ENCODE assay signal across 16 mouse cellular contexts in genomic region chr15:83168311-83168710, GRCm38 (mm10). TPM values are rescaled to one million over a fixed set of nuclear protein-coding genes. Genes with fewer than 3 reads are reported as not detected.
DNase-seq lines count a peak whose midpoint lies in the region; ATAC-seq and TF ChIP-seq lines count a peak whose summit lies in the region.
"Had no signal": no experiment of that assay in that cellular context is flagged by ENCODE, and none has a peak within 500 bp of the region (broad histone marks: within the 10 kb centered on the region; RNA-seq: fewer than 3 reads in every experiment).

No protein-coding gene starts in this region.

- no peak for TF ChIP-seq EP300 in lung, postnatal 0 days (IDR thresholded peaks at IDR 0.05)
- no peak for TF ChIP-seq EP300 in liver, embryonic 14.5 days (IDR thresholded peaks at IDR 0.05; ENCODE audit: low read depth)

- H3K4me3 ChIP-seq in embryonic facial prominence, embryonic 15.5 days (replicated peaks) = no peak overlapping the region
- no peak overlapping the region for H3K4me3 ChIP-seq in embryonic facial prominence, embryonic 10.5 days
- H3K4me3 ChIP-seq in lung, postnatal 0 days (ENCODE audit: low read depth, low read length) = no peak overlapping the region
- H3K4me3 ChIP-seq in liver, embryonic 14.5 days (ENCODE audit: insufficient read depth in 1 of 2, low read depth in 2 of 2, low read length in 2 of 2) = peak overlapping the region; percentile 94 to 98
- H3K4me3 ChIP-seq in stomach, embryonic 16.5 days (replicated peaks; ENCODE audit: low read length) = no peak overlapping the region
- H3K4me3 ChIP-seq: megakaryocyte, embryonic 14.5 days had no signal

- TF ChIP-seq CTCF in lung, postnatal 0 days (IDR thresholded peaks at IDR 0.05) = no peak
- no peak for TF ChIP-seq CTCF in liver, embryonic 14.5 days (IDR thresholded peaks at IDR 0.05; ENCODE audit: low read depth)

- H3K27ac ChIP-seq in embryonic facial prominence, embryonic 15.5 days (replicated peaks) = peak overlapping the region; percentile 82; the same call in 1 of the 2 replicates
- H3K27ac ChIP-seq in embryonic facial prominence, embryonic 10.5 days (replicated peaks) = no peak overlapping the region; the same call in 1 of the 2 replicates
- H3K27ac ChIP-seq in lung, postnatal 0 days (ENCODE audit: low read length) = peak overlapping the region; percentile 63; the same call in 1 of the 2 replicates
- peak overlapping the region; percentile 92 for H3K27ac ChIP-seq in liver, embryonic 14.5 days
- H3K27ac ChIP-seq in stomach, embryonic 16.5 days (ENCODE audit: low read length) = peak overlapping the region; percentile 91

- H3K9me3 ChIP-seq in embryonic facial prominence, embryonic 15.5 days (replicated peaks) = no peaks in the 10 kb centered on the region
- no peaks in the 10 kb centered on the region for H3K9me3 ChIP-seq in embryonic facial prominence, embryonic 10.5 days
- no peaks in the 10 kb centered on the region for H3K9me3 ChIP-seq in lung, postnatal 0 days (ENCODE audit: low read length)
- no peaks in the 10 kb centered on the region for H3K9me3 ChIP-seq in liver, embryonic 14.5 days (ENCODE audit: control insufficient read depth, low read length)
- no peaks in the 10 kb centered on the region for H3K9me3 ChIP-seq in stomach, embryonic 16.5 days (replicated peaks; ENCODE audit: control insufficient read depth, low read length)
- H3K9me3 ChIP-seq: megakaryocyte, embryonic 14.5 days had no signal

- H3K36me3 ChIP-seq in embryonic facial prominence, embryonic 15.5 days = 0 out of 2 replicates have a peak, but pooled peaks cover 3% of the 10 kb centered on the region
- H3K36me3 ChIP-seq in embryonic facial prominence, embryonic 10.5 days (replicated peaks) = peaks cover 19% of the 10 kb centered on the region
- no peaks in the 10 kb centered on the region for H3K36me3 ChIP-seq in lung, postnatal 0 days (ENCODE audit: insufficient read depth, low read length)
- peaks cover 30% of the 10 kb centered on the region for H3K36me3 ChIP-seq in liver, embryonic 14.5 days (replicated peaks; ENCODE audit: control insufficient read depth, insufficient read depth, low read depth)
- no peaks in the 10 kb centered on the region for H3K36me3 ChIP-seq in stomach, embryonic 16.5 days (ENCODE audit: control insufficient read depth, insufficient read depth, low read length)

- no peak overlapping the region for H3K9ac ChIP-seq in embryonic facial prominence, embryonic 15.5 days
- no peak overlapping the region for H3K9ac ChIP-seq in lung, postnatal 0 days (replicated peaks; ENCODE audit: low read depth)
- peak overlapping the region; percentile 94 for H3K9ac ChIP-seq in liver, embryonic 14.5 days (replicated peaks)
- 0 out of 2 replicates have a peak overlapping the region, but pooled peaks have one; percentile 51 for H3K9ac ChIP-seq in stomach, embryonic 16.5 days (ENCODE audit: low read length)
- H3K9ac ChIP-seq: lung, embryonic 14.5 days had no signal

- no peak for DNase-seq in embryonic facial prominence, embryonic 10.5 days (ENCODE audit: low spot score)
- DNase-seq in lung, postnatal 0 days (ENCODE audit: low spot score) = no peak
- no peak for DNase-seq in lung, postnatal 36 days
- DNase-seq in liver, embryonic 14.5 days (ENCODE audit: low read depth in 3 of 3, low spot score in 3 of 3) = no peak
- no peak for DNase-seq in thymus, postnatal 4 days
- DNase-seq in layer of hippocampus, adult 11-12 months (ENCODE audit: low spot score) = no peak
- DNase-seq: heart, postnatal 10 days; kidney, postnatal 14 days; left cerebral cortex, postnatal 4 days; lung, embryonic 14.5 days had no signal

- H3K4me1 ChIP-seq in embryonic facial prominence, embryonic 15.5 days = peaks cover 78% of the 10 kb centered on the region
- H3K4me1 ChIP-seq in embryonic facial prominence, embryonic 10.5 days = peaks cover 69% of the 10 kb centered on the region
- H3K4me1 ChIP-seq in lung, postnatal 0 days (ENCODE audit: insufficient read depth, low read depth, low read length) = peaks cover 37% of the 10 kb centered on the region
- peaks cover 53 to 69% of the 10 kb centered on the region in 2 experiments for H3K4me1 ChIP-seq in liver, embryonic 14.5 days (replicated peaks; ENCODE audit: control insufficient read depth in 2 of 2, insufficient read depth in 2 of 2, low read length in 1 of 2)
- H3K4me1 ChIP-seq in stomach, embryonic 16.5 days (ENCODE audit: control insufficient read depth, insufficient read depth, low read length) = peaks cover 67% of the 10 kb centered on the region

- H3K27me3 ChIP-seq in embryonic facial prominence, embryonic 15.5 days = no peaks in the 10 kb centered on the region
- no peaks in the 10 kb centered on the region for H3K27me3 ChIP-seq in embryonic facial prominence, embryonic 10.5 days (replicated peaks; ENCODE audit: low read depth, poor library complexity, severe bottlenecking)
- no peaks in the 10 kb centered on the region for H3K27me3 ChIP-seq in lung, postnatal 0 days (replicated peaks; ENCODE audit: insufficient read depth, low read length)
- no peaks in the 10 kb centered on the region for H3K27me3 ChIP-seq in liver, embryonic 14.5 days (ENCODE audit: control insufficient read depth, insufficient read depth, low read length)
- H3K27me3 ChIP-seq in stomach, embryonic 16.5 days (ENCODE audit: control insufficient read depth, insufficient read depth, low read length) = no peaks in the 10 kb centered on the region
- H3K27me3 ChIP-seq: CH12.LX; megakaryocyte, embryonic 14.5 days had no signal

- ATAC-seq in embryonic facial prominence, embryonic 15.5 days (ENCODE audit: insufficient number of reproducible peaks, low FRiP score, low TSS enrichment, low read depth) = no peak
- ATAC-seq in lung, postnatal 0 days = no peak
- no peak for ATAC-seq in liver, embryonic 14.5 days (ENCODE audit: insufficient read depth)
- no peak for ATAC-seq in stomach, embryonic 16.5 days (ENCODE audit: insufficient read depth, low FRiP score)
- ATAC-seq: forebrain, embryonic 16.5 days; midbrain, embryonic 16.5 days had no signal

- WGBS in embryonic facial prominence, embryonic 15.5 days = 74% methylated on average over 3 of the region's 3 CpGs
- WGBS in embryonic facial prominence, embryonic 10.5 days = 85% methylated on average over 3 of the region's 3 CpGs
- WGBS in lung, postnatal 0 days = 86% methylated on average over 3 of the region's 3 CpGs
- WGBS in liver, embryonic 14.5 days (ENCODE audit: insufficient replicate concordance) = 67% methylated on average over 3 of the region's 3 CpGs
- 81% methylated on average over 3 of the region's 3 CpGs for WGBS in stomach, embryonic 16.5 days

- no peak overlapping the region for H3K4me2 ChIP-seq in embryonic facial prominence, embryonic 15.5 days (replicated peaks)
- no peak overlapping the region for H3K4me2 ChIP-seq in lung, postnatal 0 days (replicated peaks; ENCODE audit: low read depth, low read length)
- peak overlapping the region; percentile 93 for H3K4me2 ChIP-seq in liver, embryonic 14.5 days (ENCODE audit: low read depth)
- H3K4me2 ChIP-seq in stomach, embryonic 16.5 days (ENCODE audit: low read depth, low read length) = peak overlapping the region; percentile 10; the same call in 1 of the 2 replicates

RNA-seq across cellular contexts. Expression of gene Cyb5r3, which starts 4.1 kb away (rescaled TPM):
- polyA plus RNA-seq in embryonic facial prominence, embryonic 15.5 days (2015; fragmentation: Nextera tagmentation; extraction: Ambion mirVana) = 163 and 185 TPM in 2 replicates
- polyA plus RNA-seq in embryonic facial prominence, embryonic 10.5 days (2016; fragmentation: Nextera tagmentation; extraction: Ambion mirVana) = 194 and 204 TPM in 2 replicates
- polyA plus RNA-seq in lung, postnatal 0 days (2015; fragmentation: Nextera tagmentation; extraction: Ambion mirVana) = 170 and 183 TPM in 2 replicates
- polyA plus RNA-seq in liver, embryonic 14.5 days (2012; rRNA removed) = 88.8 and 94.0 TPM in 2 replicates
- polyA plus RNA-seq in liver, embryonic 14.5 days (2014; fragmentation: Nextera tagmentation; extraction: Ambion mirVana) = 103 and 109 TPM in 2 replicates
- 211 and 262 TPM in 2 replicates for polyA plus RNA-seq in stomach, embryonic 16.5 days (2015; fragmentation: Nextera tagmentation; extraction: Ambion mirVana)

RNA-seq across cellular contexts. Expression of gene Poldip3, which starts 19.1 kb away (rescaled TPM):
- 142 and 147 TPM in 2 replicates for polyA plus RNA-seq in embryonic facial prominence, embryonic 15.5 days (2015; fragmentation: Nextera tagmentation; extraction: Ambion mirVana)
- polyA plus RNA-seq in embryonic facial prominence, embryonic 10.5 days (2016; fragmentation: Nextera tagmentation; extraction: Ambion mirVana) = 181 and 182 TPM in 2 replicates
- 77.0 and 78.8 TPM in 2 replicates for polyA plus RNA-seq in lung, postnatal 0 days (2015; fragmentation: Nextera tagmentation; extraction: Ambion mirVana)
- 22.8 and 25.1 TPM in 2 replicates for polyA plus RNA-seq in liver, embryonic 14.5 days (2012; rRNA removed)
- polyA plus RNA-seq in liver, embryonic 14.5 days (2014; fragmentation: Nextera tagmentation; extraction: Ambion mirVana) = 49.4 and 58.5 TPM in 2 replicates
- 121 and 128 TPM in 2 replicates for polyA plus RNA-seq in stomach, embryonic 16.5 days (2015; fragmentation: Nextera tagmentation; extraction: Ambion mirVana)

RNA-seq across cellular contexts. Expression of gene Rrp7a, which starts 45.7 kb away (rescaled TPM):
- 69.5 and 76.2 TPM in 2 replicates for polyA plus RNA-seq in embryonic facial prominence, embryonic 15.5 days (2015; fragmentation: Nextera tagmentation; extraction: Ambion mirVana)
- polyA plus RNA-seq in embryonic facial prominence, embryonic 10.5 days (2016; fragmentation: Nextera tagmentation; extraction: Ambion mirVana) = 87.2 and 90.4 TPM in 2 replicates
- polyA plus RNA-seq in lung, postnatal 0 days (2015; fragmentation: Nextera tagmentation; extraction: Ambion mirVana) = 38.2 and 40.2 TPM in 2 replicates
- 16.0 and 23.9 TPM in 2 replicates for polyA plus RNA-seq in liver, embryonic 14.5 days (2012; rRNA removed)
- polyA plus RNA-seq in liver, embryonic 14.5 days (2014; fragmentation: Nextera tagmentation; extraction: Ambion mirVana) = 21.2 and 22.3 TPM in 2 replicates
- polyA plus RNA-seq in stomach, embryonic 16.5 days (2015; fragmentation: Nextera tagmentation; extraction: Ambion mirVana) = 65.5 and 66.0 TPM in 2 replicates

Comparison
In these comparisons a context has a peak if more than half of its experiments do, and no peak if none do; other contexts are left out.
1. H3K4me2 ChIP-seq: peak in liver, embryonic 14.5 days (single experiment) and stomach, embryonic 16.5 days (single experiment); none in embryonic facial prominence, embryonic 15.5 days (single experiment) and lung, postnatal 0 days (single experiment).
2. H3K4me3 ChIP-seq: peak in liver, embryonic 14.5 days (2 of 2); none in embryonic facial prominence, embryonic 15.5 days (single experiment), embryonic facial prominence, embryonic 10.5 days (single experiment), lung, postnatal 0 days (single experiment) and stomach, embryonic 16.5 days (single experiment).
3. H3K9ac ChIP-seq: peak in liver, embryonic 14.5 days (single experiment) and stomach, embryonic 16.5 days (single experiment); none in embryonic facial prominence, embryonic 15.5 days (single experiment) and lung, postnatal 0 days (single experiment).